Mouse (Mus musculus): Measurements from ENCODE around the gene Olfr1160. TPM values are rescaled to one million over a fixed set of nuclear protein-coding genes. Genes with fewer than 3 reads are reported as not detected.
"Not testable (repeated sequence)": the region's sequence is repeated elsewhere in the genome, so short reads cannot be mapped to it uniquely, and the experiment has no call there.

The Olfr1160 gene
- not detected in 2 replicates for polyA plus RNA-seq (2015; fragmentation: Nextera tagmentation; extraction: Ambion mirVana)

DNA sequence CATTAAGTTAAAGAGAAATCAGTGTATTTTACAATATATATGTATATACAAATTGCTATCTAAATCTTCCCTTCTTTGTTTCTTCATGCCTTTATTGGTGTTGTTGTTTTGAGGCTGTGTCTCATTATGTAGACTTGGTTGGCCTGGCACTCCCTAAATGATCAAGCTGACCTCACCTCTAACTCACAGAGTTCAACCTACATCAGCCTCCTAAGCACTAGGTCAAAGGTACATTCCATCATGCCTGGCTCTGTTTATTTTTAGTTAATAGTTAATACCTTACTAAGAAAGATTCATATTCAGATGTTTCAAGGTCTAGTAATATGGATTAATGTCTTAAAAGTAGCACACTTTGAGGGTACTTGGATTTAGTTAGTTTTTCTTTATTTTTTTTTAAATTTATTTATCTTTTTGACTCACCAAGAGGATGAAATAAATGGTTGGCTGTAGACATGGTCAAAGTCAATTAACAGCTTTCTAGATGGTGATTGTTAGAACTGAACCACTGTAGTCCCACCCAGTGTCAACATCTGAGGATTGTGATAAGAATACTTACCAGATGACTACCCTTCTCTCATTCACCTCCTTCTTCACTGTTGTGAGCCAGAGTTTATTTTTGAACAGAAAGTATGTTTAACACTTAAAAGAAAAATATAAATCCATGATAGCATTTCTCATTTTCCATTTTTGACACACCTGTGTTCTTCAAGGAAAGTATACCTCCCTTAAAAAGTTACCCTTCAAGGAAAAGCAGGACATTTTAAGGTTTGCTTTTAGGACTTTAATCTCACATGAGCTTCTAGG, at the start of gene Olfr1160:
Gene Olfr1160, minus strand, starts transcription at position 754 of the 804 bp plus-strand sequence.
- no peaks in the 10 kb centered on the region for H3K27me3 ChIP-seq (replicated peaks)
- no peak within 1 kb of the TSS for H3K27ac ChIP-seq
- H3K36me3 ChIP-seq = no peaks in the 10 kb centered on the region
- no peaks in the 10 kb centered on the region for H3K9me3 ChIP-seq
- no peak within 1 kb of the TSS for H3K9ac ChIP-seq
- no peak within 1 kb of the TSS for H3K4me3 ChIP-seq (replicated peaks)
- no peak within 1 kb of the TSS for H3K4me2 ChIP-seq (replicated peaks)
- ATAC-seq = peak; percentile 98
- H3K4me1 ChIP-seq (replicated peaks) = no peaks in the 10 kb centered on the region

DNA sequence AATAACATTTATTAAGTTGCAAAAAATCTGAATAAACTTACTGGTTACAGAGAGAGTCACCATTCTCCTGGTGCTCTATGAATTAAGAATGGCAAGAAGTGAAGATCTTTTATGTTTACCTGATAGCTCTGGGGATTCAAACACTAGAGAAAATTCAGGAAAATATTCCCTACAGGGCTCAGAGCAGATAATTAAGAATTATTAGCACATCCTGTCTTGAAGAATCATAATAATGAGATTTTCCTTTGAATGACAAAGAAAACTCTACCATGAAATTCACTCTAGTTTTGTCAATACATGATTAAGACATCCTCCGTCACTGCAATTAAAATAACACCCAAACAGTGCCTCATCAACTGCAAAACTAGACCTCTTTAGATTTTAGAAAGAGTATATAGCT, 43.0 kb upstream of the Olfr1160 start, which contains the start of gene Olfr1162:
Gene Olfr1162, minus strand, starts transcription at position 101 of the 400 bp plus-strand sequence.
- Histone ChIP-seq H3K36me3 (no peaks in the 10 kb centered on the region), H3K4me1 (replicated peaks) (no peaks in the 10 kb centered on the region), H3K9me3 (no peaks in the 10 kb centered on the region), H3K4me3 (replicated peaks) (no peak within 1 kb of the TSS), H3K9ac (no peak within 1 kb of the TSS), H3K27ac (no peak within 1 kb of the TSS), H3K27me3 (replicated peaks) (no peaks in the 10 kb centered on the region), H3K4me2 (replicated peaks) (no peak within 1 kb of the TSS)
- WGBS = 79% methylated on average over 1 of the region's 1 CpGs
- no peak for ATAC-seq

DNA sequence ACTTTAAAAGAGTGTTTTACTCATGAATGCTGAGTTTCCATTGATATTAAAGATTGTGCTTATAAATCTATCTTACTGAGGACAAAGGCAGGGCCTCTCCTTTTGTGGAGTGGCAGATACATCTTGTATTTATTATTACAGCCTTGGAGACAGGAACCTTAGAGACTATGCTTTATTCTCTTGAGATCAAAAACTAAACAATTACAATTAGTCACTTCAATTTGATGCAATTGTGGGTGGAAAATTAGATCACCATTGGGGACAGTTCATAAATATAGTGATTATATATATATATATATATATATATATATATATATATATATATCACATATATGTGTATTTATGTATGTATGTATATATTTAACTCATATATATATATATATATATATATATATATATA, 29.5 kb upstream of the Olfr1160 start, which contains the start of gene Olfr73:
Gene Olfr73, minus strand, starts transcription at position 101 of the 400 bp plus-strand sequence.
- no peaks in the 10 kb centered on the region for H3K36me3 ChIP-seq
- H3K9ac ChIP-seq = no peak within 1 kb of the TSS
- H3K4me2 ChIP-seq (replicated peaks) = no peak within 1 kb of the TSS
- no peaks in the 10 kb centered on the region for H3K4me1 ChIP-seq (replicated peaks)
- no peak for ATAC-seq
- no peaks in the 10 kb centered on the region for H3K27me3 ChIP-seq (replicated peaks)
- no peak within 1 kb of the TSS for H3K27ac ChIP-seq
- H3K9me3 ChIP-seq = no peaks in the 10 kb centered on the region
- no peak within 1 kb of the TSS for H3K4me3 ChIP-seq (replicated peaks)

DNA sequence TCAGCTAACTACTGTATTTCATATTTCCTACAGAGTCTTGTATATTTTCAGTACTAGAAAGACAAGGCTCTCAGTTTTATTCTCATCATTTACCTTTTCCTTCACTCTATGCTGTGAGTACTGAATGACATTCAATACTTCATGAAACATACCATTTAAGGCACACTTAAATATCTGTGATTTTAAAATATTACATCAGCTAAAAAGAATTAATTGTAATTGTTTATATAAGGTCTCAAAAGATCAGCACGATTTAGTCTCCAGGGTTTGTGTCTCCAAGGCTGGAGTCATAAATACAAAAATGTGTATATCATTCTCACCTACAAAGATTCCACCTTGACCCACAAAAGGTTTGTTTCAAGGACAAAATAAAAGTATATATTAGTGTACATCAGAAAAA, 14.4 kb upstream of the Olfr1160 start, which contains the start of gene Olfr1161:
Gene Olfr1161, plus strand, starts transcription at position 301 of the 400 bp plus-strand sequence.
- not testable (repeated sequence) for H3K27me3 ChIP-seq (replicated peaks); H3K9me3 ChIP-seq; H3K4me1 ChIP-seq (replicated peaks); H3K36me3 ChIP-seq; H3K4me3 ChIP-seq (replicated peaks); H3K9ac ChIP-seq; H3K27ac ChIP-seq; ATAC-seq; H3K4me2 ChIP-seq (replicated peaks)
- WGBS = 77% methylated on average over 1 of the region's 1 CpGs

DNA sequence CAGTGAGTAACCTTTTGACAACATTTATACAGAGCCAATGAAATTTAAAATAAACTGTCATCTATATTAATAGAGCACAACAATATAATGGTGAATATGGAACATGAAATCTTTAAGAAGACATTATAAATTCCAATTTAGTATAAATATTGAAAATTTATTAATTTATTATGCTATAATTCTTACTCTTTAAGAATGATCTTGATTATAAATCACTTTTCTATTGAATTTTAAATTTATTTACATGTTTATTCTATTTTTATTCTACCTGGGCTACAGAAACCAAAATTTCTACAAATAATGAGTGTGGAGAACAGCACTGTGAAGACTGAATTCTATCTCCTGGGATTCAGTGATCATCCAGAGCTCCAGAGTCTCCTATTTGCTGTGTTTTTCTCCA, 18.3 kb downstream of the Olfr1160 start, which contains the start of gene Olfr1158:
Gene Olfr1158, plus strand, starts transcription at position 301 of the 400 bp plus-strand sequence.
- H3K4me3 ChIP-seq (replicated peaks) = no peak within 1 kb of the TSS
- no peak within 1 kb of the TSS for H3K4me2 ChIP-seq (replicated peaks)
- H3K4me1 ChIP-seq (replicated peaks) = no peaks in the 10 kb centered on the region
- no peaks in the 10 kb centered on the region for H3K9me3 ChIP-seq
- H3K36me3 ChIP-seq = no peaks in the 10 kb centered on the region
- H3K27me3 ChIP-seq (replicated peaks) = no peaks in the 10 kb centered on the region
- no peak within 1 kb of the TSS for H3K27ac ChIP-seq
- no peak for ATAC-seq
- no peak within 1 kb of the TSS for H3K9ac ChIP-seq

DNA sequence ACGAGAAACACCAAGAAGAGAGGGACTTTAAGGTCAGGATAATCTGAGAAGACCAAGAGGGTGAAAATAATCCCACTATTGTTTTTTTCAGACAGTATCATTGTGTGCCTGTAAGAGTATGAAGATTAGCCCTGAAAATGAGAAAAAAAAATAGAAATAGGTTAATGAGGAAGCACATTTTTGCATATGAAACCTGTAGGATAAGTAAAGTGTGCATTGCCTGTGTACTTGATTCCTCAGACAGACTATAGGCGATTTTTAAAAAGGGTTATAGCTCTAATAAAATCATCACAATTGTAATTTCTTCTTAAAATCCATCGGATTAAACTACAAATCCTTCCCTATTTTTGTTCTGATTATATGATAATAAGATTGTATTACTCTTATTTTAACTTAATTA, 33.5 kb downstream of the Olfr1160 start, which contains the start of gene Olfr74:
Gene Olfr74, minus strand, starts transcription at position 101 of the 400 bp plus-strand sequence.
- H3K4me1 ChIP-seq (replicated peaks) = no peaks in the 10 kb centered on the region
- ATAC-seq = no peak
- no peaks in the 10 kb centered on the region for H3K27me3 ChIP-seq (replicated peaks)
- H3K9me3 ChIP-seq = no peaks in the 10 kb centered on the region
- 84% methylated on average over 3 of the region's 3 CpGs for WGBS
- no peak within 1 kb of the TSS for H3K27ac ChIP-seq
- no peaks in the 10 kb centered on the region for H3K36me3 ChIP-seq
- no peak within 1 kb of the TSS for H3K4me2 ChIP-seq (replicated peaks)
- no peak within 1 kb of the TSS for H3K9ac ChIP-seq
- H3K4me3 ChIP-seq (replicated peaks) = no peak within 1 kb of the TSS

DNA sequence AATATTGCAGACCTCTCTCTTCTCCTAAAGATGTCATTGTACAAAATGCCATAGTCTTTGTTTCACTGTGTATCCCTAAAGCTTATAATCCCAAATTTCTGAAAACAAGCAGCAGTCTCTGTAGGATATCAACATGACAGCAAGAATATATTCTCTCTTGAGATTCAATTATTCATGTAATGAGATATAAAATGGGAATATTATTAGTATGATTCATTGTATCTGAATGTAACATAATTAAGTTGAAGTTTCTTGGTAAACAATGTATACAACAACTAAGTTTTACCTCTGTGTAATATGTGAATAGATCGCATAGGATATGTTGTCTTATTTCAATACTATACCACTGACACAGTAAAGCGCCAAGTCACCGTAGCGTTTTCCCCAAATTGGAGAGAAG, 39.9 kb downstream of the Olfr1160 start, which contains the start of gene Olfr1157:
Gene Olfr1157, minus strand, starts transcription at position 101 of the 400 bp plus-strand sequence.
- no peaks in the 10 kb centered on the region for H3K27me3 ChIP-seq (replicated peaks)
- ATAC-seq = no peak
- H3K9me3 ChIP-seq = no peaks in the 10 kb centered on the region
- H3K4me2 ChIP-seq (replicated peaks) = no peak within 1 kb of the TSS
- no peak within 1 kb of the TSS for H3K9ac ChIP-seq
- WGBS = 98% methylated on average over 4 of the region's 4 CpGs
- no peaks in the 10 kb centered on the region for H3K36me3 ChIP-seq
- H3K4me1 ChIP-seq (replicated peaks) = no peaks in the 10 kb centered on the region
- H3K27ac ChIP-seq = no peak within 1 kb of the TSS
- H3K4me3 ChIP-seq (replicated peaks) = no peak within 1 kb of the TSS

DNA sequence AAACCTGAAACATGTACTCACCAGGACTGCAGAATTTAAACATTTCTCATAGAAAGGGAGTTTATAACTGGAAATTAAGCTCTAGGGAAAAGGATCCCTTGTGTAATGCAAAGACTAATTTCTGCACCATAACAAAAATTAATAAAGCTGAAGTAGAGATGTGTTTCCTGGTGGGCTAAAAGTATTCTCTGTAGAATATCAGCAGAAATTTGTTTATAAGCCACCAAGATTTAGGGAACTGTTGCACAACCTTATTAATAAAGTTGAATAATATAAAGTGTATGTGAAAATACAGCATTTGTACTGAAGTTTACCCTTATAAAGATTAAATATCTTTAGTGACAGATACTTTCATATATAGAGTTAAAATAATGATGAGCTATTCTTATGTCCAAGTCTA, 55.1 kb downstream of the Olfr1160 start, which contains the start of gene Olfr1156:
Gene Olfr1156, minus strand, starts transcription at position 101 of the 400 bp plus-strand sequence.
- Histone ChIP-seq H3K4me2 (replicated peaks) (no peak within 1 kb of the TSS), H3K4me3 (replicated peaks) (no peak within 1 kb of the TSS), H3K9ac (no peak within 1 kb of the TSS), H3K9me3 (no peaks in the 10 kb centered on the region), H3K36me3 (no peaks in the 10 kb centered on the region), H3K27ac (no peak within 1 kb of the TSS), H3K4me1 (replicated peaks) (no peaks in the 10 kb centered on the region), H3K27me3 (replicated peaks) (no peaks in the 10 kb centered on the region)
- ATAC-seq = no peak

Other genes with a start within 250 kb of the Olfr1160 start
- not detected in 2 replicates for gene Olfr152, start 228.8 kb downstream of the Olfr1160 start, polyA plus RNA-seq (2015; fragmentation: Nextera tagmentation; extraction: Ambion mirVana)
- gene Olfr1143, start 207.7 kb downstream of the Olfr1160 start, polyA plus RNA-seq (2015; fragmentation: Nextera tagmentation; extraction: Ambion mirVana) = not detected in 2 replicates
- gene Olfr1145, start 198.4 kb downstream of the Olfr1160 start, polyA plus RNA-seq (2015; fragmentation: Nextera tagmentation; extraction: Ambion mirVana) = not detected in 2 replicates
- not detected in 2 replicates for gene Olfr1148, start 177.7 kb downstream of the Olfr1160 start, polyA plus RNA-seq (2015; fragmentation: Nextera tagmentation; extraction: Ambion mirVana)
- not detected in 2 replicates for gene Olfr1150-ps1, start 164.3 kb downstream of the Olfr1160 start, polyA plus RNA-seq (2015; fragmentation: Nextera tagmentation; extraction: Ambion mirVana)
- gene Olfr1151, start 152.4 kb downstream of the Olfr1160 start, polyA plus RNA-seq (2015; fragmentation: Nextera tagmentation; extraction: Ambion mirVana) = not detected in 2 replicates
- not detected in 2 replicates for gene Olfr1152, start 141.8 kb downstream of the Olfr1160 start, polyA plus RNA-seq (2015; fragmentation: Nextera tagmentation; extraction: Ambion mirVana)
- gene Olfr1153, start 113.3 kb downstream of the Olfr1160 start, polyA plus RNA-seq (2015; fragmentation: Nextera tagmentation; extraction: Ambion mirVana) = not detected in 2 replicates
- not detected in 2 replicates for gene Olfr1154, start 103.1 kb downstream of the Olfr1160 start, polyA plus RNA-seq (2015; fragmentation: Nextera tagmentation; extraction: Ambion mirVana)
- not detected in 2 replicates for gene Olfr1155, start 63.1 kb downstream of the Olfr1160 start, polyA plus RNA-seq (2015; fragmentation: Nextera tagmentation; extraction: Ambion mirVana)
- not detected in 2 replicates for gene Olfr1156, start 55.2 kb downstream of the Olfr1160 start, polyA plus RNA-seq (2015; fragmentation: Nextera tagmentation; extraction: Ambion mirVana)
- not detected in 2 replicates for gene Olfr1157, start 40.0 kb downstream of the Olfr1160 start, polyA plus RNA-seq (2015; fragmentation: Nextera tagmentation; extraction: Ambion mirVana)
- gene Olfr74, start 33.6 kb downstream of the Olfr1160 start, polyA plus RNA-seq (2015; fragmentation: Nextera tagmentation; extraction: Ambion mirVana) = not detected in 2 replicates
- gene Olfr1158, start 18.2 kb downstream of the Olfr1160 start, polyA plus RNA-seq (2015; fragmentation: Nextera tagmentation; extraction: Ambion mirVana) = not detected in 2 replicates
- gene Olfr1161, start 14.5 kb upstream of the Olfr1160 start, polyA plus RNA-seq (2015; fragmentation: Nextera tagmentation; extraction: Ambion mirVana) = not detected in 2 replicates
- gene Olfr73, start 29.4 kb upstream of the Olfr1160 start, polyA plus RNA-seq (2015; fragmentation: Nextera tagmentation; extraction: Ambion mirVana) = not detected in 2 replicates
- not detected in 2 replicates for gene Olfr1162, start 42.9 kb upstream of the Olfr1160 start, polyA plus RNA-seq (2015; fragmentation: Nextera tagmentation; extraction: Ambion mirVana)
- gene Olfr1163, start 63.6 kb upstream of the Olfr1160 start, polyA plus RNA-seq (2015; fragmentation: Nextera tagmentation; extraction: Ambion mirVana) = not detected in 2 replicates
- gene Olfr1164, start 85.7 kb upstream of the Olfr1160 start, polyA plus RNA-seq (2015; fragmentation: Nextera tagmentation; extraction: Ambion mirVana) = not detected in 2 replicates
- gene Olfr1166, start 120.0 kb upstream of the Olfr1160 start, polyA plus RNA-seq (2015; fragmentation: Nextera tagmentation; extraction: Ambion mirVana) = not detected in 2 replicates
- not detected in 2 replicates for gene Olfr1167, start 146.9 kb upstream of the Olfr1160 start, polyA plus RNA-seq (2015; fragmentation: Nextera tagmentation; extraction: Ambion mirVana)
- not detected in 2 replicates for gene Olfr1168, start 173.6 kb upstream of the Olfr1160 start, polyA plus RNA-seq (2015; fragmentation: Nextera tagmentation; extraction: Ambion mirVana)
- gene Olfr1170, start 220.1 kb upstream of the Olfr1160 start, polyA plus RNA-seq (2015; fragmentation: Nextera tagmentation; extraction: Ambion mirVana) = not detected in 2 replicates